Mouse (Mus musculus) MEL (cell line): ENCODE measurements around the gene Pla2g4b.

Experiments used
- CTCF ChIP-seq, 3 experiments: IDR thresholded peaks in 2 of 3; conservative IDR thresholded peaks in 1 of 3; 2 replicates each; pipeline ENCODE4 v1.5.1; 2011 to 2012; ENCODE audit warnings: low read length in 3 of 3, low read depth in 2 of 3, mild to moderate bottlenecking in 2 of 3, improper control_type of control experiment in 1 of 3, inconsistent platforms in 1 of 3, mixed read lengths in 1 of 3, moderate library complexity in 1 of 3; ENCODE audit not compliant: control insufficient read depth in 1 of 3, insufficient read depth in 1 of 3, poor library complexity in 1 of 3, severe bottlenecking in 1 of 3
- E2F4 ChIP-seq: IDR thresholded peaks from 2 replicates; pipeline ENCODE4 v1.6.1; 2011; ENCODE audit warnings: low read depth, low read length, improper control_type of control experiment, borderline replicate concordance
- GATA1 ChIP-seq: IDR thresholded peaks from 2 replicates; pipeline ENCODE4 v1.6.1; 2011; ENCODE audit warnings: low read depth, low read length, improper control_type of control experiment
- HCFC1 ChIP-seq: IDR thresholded peaks from 2 replicates; pipeline ENCODE4 v1.6.1; 2012; ENCODE audit warnings: low read depth, mild to moderate bottlenecking, inconsistent platforms, low read length, improper control_type of control experiment, moderate library complexity
- POLR2A ChIP-seq, 2 experiments: IDR thresholded peaks; 2 replicates each; pipeline ENCODE4 v1.6.1; 2011 to 2012; ENCODE audit warnings: low read length in 2 of 2, mild to moderate bottlenecking in 2 of 2, control low read depth in 1 of 2, improper control_type of control experiment in 1 of 2, low read depth in 1 of 2, moderate library complexity in 1 of 2; ENCODE audit not compliant: control insufficient read depth in 1 of 2, insufficient read depth in 1 of 2, poor library complexity in 1 of 2
- POLR2AphosphoS2 ChIP-seq: IDR thresholded peaks from 2 replicates; pipeline ENCODE4 v1.6.1; 2011; ENCODE audit warnings: low read length, improper control_type of control experiment
- RCOR1 ChIP-seq: IDR thresholded peaks from 2 replicates; pipeline ENCODE4 v1.6.1; 2012; ENCODE audit warnings: low read depth, mild to moderate bottlenecking, inconsistent platforms, low read length, improper control_type of control experiment
- TCF12 ChIP-seq: IDR thresholded peaks from 2 replicates; pipeline ENCODE4 v1.6.1; 2014; ENCODE audit warnings: low read depth, mild to moderate bottlenecking, inconsistent platforms, low read length, improper control_type of control experiment, moderate library complexity
- USF1 ChIP-seq: IDR thresholded peaks from 2 replicates; pipeline ENCODE4 v1.6.1; 2014; ENCODE audit warnings: low read depth, mild to moderate bottlenecking, inconsistent platforms, low read length, improper control_type of control experiment, moderate library complexity
- ZC3H11A ChIP-seq: IDR thresholded peaks from 2 replicates; pipeline ENCODE4 v1.6.1; 2012; ENCODE audit warnings: low read depth, mild to moderate bottlenecking, inconsistent platforms, low read length, improper control_type of control experiment
- ZNF384 ChIP-seq: IDR thresholded peaks from 2 replicates; pipeline ENCODE4 v1.6.1; 2012; ENCODE audit warnings: low read depth, mild to moderate bottlenecking, inconsistent platforms, low read length, improper control_type of control experiment

DNA sequence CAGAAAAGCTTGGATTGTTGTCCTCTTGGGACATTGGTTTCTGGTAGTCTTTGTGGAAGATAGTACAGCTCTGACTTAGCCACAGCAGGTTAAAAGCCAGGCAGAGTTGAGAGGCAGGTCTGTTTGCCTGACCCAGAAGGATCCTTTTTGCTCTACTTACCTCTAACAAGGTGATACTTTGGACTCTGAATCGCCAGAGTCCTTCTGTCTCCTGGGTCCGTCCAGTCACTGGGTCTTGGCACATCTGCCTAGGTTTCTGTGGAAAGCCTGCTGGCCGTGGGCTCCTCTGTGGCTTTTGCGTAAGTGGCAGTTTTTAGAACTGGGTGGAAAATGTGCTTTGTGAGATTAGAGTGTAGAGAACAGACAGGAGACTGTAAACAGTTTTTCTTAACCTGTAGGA, 44.3 kb upstream of the Pla2g4b start:
- TF ChIP-seq CTCF (IDR thresholded peaks at IDR 0.05 in 2 of 3, conservative IDR thresholded peaks at IDR 0.05 in 1 of 3; ENCODE audit: control insufficient read depth in 1 of 3, insufficient read depth in 1 of 3, low read depth in 2 of 3, low read length in 3 of 3, poor library complexity in 1 of 3, severe bottlenecking in 1 of 3) (no peak), ZC3H11A (no peak), TCF12 (no peak), ZNF384 (no peak), E2F4 (no peak), HCFC1 (no peak), POLR2AphosphoS2 (no peak), POLR2A (IDR thresholded peaks at IDR 0.05; ENCODE audit: control insufficient read depth in 1 of 2, insufficient read depth in 1 of 2, low read depth in 1 of 2, low read length in 2 of 2, poor library complexity in 1 of 2) (no peak), USF1 (no peak), GATA1 (no peak), RCOR1 (no peak)
